Mouse (Mus musculus) megakaryocyte, embryonic 14.5 days (primary cell): Measurements from ENCODE around the gene Dchs2.

Source experiments
- FLI1 ChIP-seq: IDR thresholded peaks from 2 replicates; pipeline ENCODE4 v1.6.1; 2012; ENCODE audit warnings: low read length, inconsistent platforms, mixed read lengths
- GATA1 ChIP-seq: IDR thresholded peaks from 3 replicates; pipeline ENCODE4 v1.6.1; 2012; ENCODE audit warnings: mixed read lengths, low read length, inconsistent platforms, borderline replicate concordance

DNA sequence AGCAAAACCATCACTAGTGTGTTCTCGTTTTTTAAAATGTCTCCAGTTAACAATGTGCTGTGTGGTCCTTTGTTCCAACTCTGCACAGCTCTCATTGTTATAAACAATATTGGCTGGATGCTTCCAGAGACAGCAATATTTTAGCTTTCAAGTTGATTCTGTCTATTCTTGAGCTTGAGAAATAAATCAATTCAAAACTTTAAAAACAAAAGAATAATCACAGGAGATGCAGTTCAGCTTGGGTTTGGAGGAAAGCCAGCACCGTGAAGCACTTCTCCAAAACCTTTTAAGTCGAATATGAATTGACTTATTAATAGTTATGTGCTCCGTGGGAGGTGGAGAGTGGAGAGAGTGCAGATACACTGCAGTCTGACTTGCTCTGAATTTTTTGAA is 20.3 kb downstream of the Dchs2 start:
- no peak for TF ChIP-seq GATA1
- TF ChIP-seq FLI1: no peak
